Mouse (Mus musculus) testis, adult 2 months (tissue): Measurements from ENCODE around the gene Coq10a.

ENCODE experiments used
- CTCF ChIP-seq: fragments of 200-500 bp; IDR thresholded peaks from 2 replicates; pipeline ENCODE4 v1.5.1; 2012; ENCODE audit warnings: low read depth, mild to moderate bottlenecking, inconsistent platforms, low read length, moderate library complexity; ENCODE audit not compliant: control insufficient read depth, insufficient read depth, insufficient replicate concordance
- POLR2A ChIP-seq: fragments of 200-500 bp; IDR thresholded peaks from 2 replicates; pipeline ENCODE4 v1.6.1; 2012; ENCODE audit warnings: low read depth, mild to moderate bottlenecking, inconsistent platforms, low read length, moderate library complexity; ENCODE audit not compliant: control insufficient read depth

DNA sequence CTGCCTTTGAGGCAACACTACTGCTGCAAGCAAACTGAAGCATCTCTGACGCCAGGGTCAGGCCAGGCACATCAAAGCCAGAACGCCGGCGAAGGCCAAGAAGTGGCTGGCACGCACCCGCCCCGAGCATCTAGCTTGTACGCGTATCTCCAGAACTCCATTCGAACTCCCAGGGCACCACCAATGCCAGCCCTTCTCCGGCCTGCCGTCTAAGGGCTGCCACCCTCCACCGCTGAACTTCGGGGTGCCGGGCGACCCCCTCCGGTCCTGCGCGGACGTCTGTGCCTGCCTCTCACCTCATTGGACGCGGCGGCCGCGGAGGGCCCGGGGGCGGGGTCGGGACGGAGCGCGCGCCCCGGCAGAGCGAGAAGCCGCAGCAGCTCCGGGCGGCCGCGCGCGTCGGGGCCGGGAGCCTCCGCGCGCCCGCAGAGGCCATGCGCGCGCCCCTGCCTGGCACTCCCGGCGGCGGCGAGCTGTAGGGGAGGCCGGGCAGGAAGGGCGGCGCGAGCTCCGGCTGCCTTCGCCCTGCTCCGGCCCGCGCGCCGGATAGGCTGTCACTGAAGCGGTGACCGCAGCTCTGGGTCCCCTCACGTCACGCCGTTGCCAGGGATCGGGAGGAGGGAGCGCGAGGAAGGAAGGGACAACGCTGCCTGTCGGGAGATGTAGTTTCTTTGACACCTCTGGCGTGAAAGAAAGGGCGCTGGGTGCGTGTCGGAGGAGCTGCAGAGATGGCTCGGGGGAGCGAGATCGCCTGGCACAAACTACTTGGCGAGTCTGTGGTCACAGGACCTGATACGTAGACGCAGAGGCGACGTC is at the start of gene Coq10a:
- TF ChIP-seq CTCF, result peak; percentile 15; the same call in 1 of the 2 replicates
- peak; percentile 65 for TF ChIP-seq POLR2A
